Mouse (Mus musculus) embryonic fibroblast, embryonic 13.5 days (primary cell): ENCODE results near the gene Atg7.

ENCODE experiments used
- CTCF ChIP-seq: IDR thresholded peaks from 2 replicates; pipeline ENCODE4 v1.5.1; 2011; ENCODE audit warnings: mild to moderate bottlenecking, control low read depth, low read length, moderate library complexity, borderline replicate concordance; ENCODE audit not compliant: insufficient read depth
- POLR2A ChIP-seq: IDR thresholded peaks from 2 replicates; pipeline ENCODE4 v1.6.1; 2011; ENCODE audit warnings: low read depth, mild to moderate bottlenecking, control low read depth, low read length, moderate library complexity

DNA sequence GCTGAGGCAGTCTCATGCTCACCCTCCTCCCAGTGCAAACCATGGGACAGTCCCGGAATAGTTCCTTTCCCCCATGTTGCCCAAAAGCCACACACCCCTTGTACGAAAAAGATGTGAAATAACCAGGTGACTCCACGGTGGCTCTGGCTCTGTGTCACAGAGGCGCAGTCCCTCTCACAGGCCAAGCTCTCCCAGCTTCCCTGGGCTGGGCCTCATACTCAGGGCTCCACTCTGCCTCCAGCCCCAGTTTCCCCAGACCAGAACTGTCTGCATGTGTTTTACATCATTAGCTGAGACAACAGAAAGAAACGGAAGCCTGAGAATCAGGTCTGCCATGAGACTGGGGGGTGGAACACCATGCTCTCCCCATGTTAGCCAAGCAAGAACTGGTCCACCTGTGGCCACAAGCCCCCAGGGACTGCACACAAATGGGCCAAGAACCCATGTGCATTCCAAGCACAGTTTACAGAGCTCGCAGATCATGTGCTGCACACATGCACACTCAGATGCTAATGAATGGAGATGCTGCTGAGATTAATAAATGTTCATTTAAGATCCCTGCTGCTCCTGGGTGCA lies 226.7 kb downstream of the Atg7 start:
- TF ChIP-seq CTCF (no peak), POLR2A (no peak)
